Comparison of ENCODE assay signal across 19 mouse cellular contexts in the genomic region with DNA sequence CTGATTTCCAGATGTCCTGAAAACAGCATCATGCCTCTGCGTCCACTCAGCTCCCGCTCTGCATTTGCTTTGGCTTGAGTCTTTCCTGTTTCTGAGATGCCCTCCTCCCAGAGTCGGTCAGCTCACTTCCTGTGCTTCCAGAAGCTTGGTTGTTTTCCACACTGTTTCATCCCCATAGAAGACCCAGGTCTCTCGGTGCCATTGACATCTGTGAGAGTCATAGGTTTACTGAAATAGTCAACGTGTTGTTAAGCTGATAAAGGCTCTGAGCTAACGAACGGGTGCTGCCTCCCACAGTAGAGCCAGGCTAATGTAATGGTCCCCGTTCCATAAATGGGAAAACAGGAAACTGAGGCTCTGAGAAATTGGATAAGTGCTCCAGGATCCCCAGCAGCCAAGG. TPM values are rescaled to one million over a fixed set of nuclear protein-coding genes. Genes with fewer than 3 reads are reported as not detected.
"Had no signal": no experiment of that assay in that cellular context is flagged by ENCODE, and none has a peak within 500 bp of the region (broad histone marks: within the 10 kb centered on the region; RNA-seq: fewer than 3 reads in every experiment).

No protein-coding gene starts in this region.

- H3K27ac ChIP-seq: lung, embryonic 15.5 days; macrophage; midbrain, embryonic 13.5 days; midbrain, embryonic 15.5 days; neural tube, embryonic 12.5 days; stomach, embryonic 15.5 days; stomach, postnatal 0 days had no signal

- H3K9me3 ChIP-seq: lung, embryonic 15.5 days; midbrain, embryonic 13.5 days; midbrain, embryonic 15.5 days; neural tube, embryonic 12.5 days; stomach, embryonic 15.5 days had no signal

- H3K27me3 ChIP-seq: lung, embryonic 15.5 days; midbrain, embryonic 13.5 days; midbrain, embryonic 15.5 days; neural tube, embryonic 12.5 days; stomach, embryonic 15.5 days had no signal

- H3K4me3 ChIP-seq: lung, embryonic 15.5 days; midbrain, embryonic 13.5 days; midbrain, embryonic 15.5 days; neural tube, embryonic 12.5 days; stomach, embryonic 15.5 days had no signal

- DNase-seq: liver, postnatal 0 days; lung, adult 2 months; lung, postnatal 14 days; lung, postnatal 36 days; right cerebral cortex, postnatal 14 days; thymus, adult 2 months; thymus, postnatal 25 days; thymus, postnatal 4 days had no signal

- H3K4me1 ChIP-seq: lung, embryonic 15.5 days; neural tube, embryonic 12.5 days; stomach, embryonic 15.5 days had no signal

RNA-seq across cellular contexts. Expression of a gene that starts 40.2 kb away (rescaled TPM):
- total RNA-seq: megakaryocyte progenitor cell, adult 5-6 weeks; monocyte, adult 5-6 weeks; neutrophil, adult 5-6 weeks had no signal
- polyA plus RNA-seq: liver, postnatal 0 days; lung, adult 2 months; spleen, adult 2 months had no signal
